Mouse (Mus musculus): ENCODE measurements around the gene Ddx54.

DNA sequence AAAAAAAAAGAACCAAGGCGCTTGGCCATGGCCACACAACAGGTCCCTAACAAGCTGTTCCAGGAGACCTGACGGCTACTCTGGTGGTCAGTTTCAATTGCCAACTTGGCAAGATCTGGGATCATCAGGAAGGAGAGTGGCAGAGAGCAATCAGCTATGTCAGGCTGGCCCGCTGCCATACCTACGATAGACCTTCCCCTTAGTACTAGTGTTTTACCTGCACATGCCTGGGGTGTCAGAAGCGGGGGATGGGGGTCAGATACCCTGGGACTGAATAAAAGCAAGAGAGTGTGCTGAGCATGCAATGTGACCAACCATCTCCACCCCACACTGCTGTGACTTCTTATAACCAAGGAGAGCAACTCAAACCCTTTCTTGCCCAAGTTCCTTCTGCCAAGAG lies 1.6 kb upstream of the Ddx54 start:
- no peak for TF ChIP-seq CTCF (IDR thresholded peaks at IDR 0.05; ENCODE audit: low read depth, low read length)
- no peak for TF ChIP-seq POLR2A (IDR thresholded peaks at IDR 0.05; ENCODE audit: borderline replicate concordance, low read depth, low read length)
